Mouse (Mus musculus) right cerebral cortex, postnatal 4 days (tissue): ENCODE results near the gene Edaradd.
"Not testable (repeated sequence)": the region's sequence is repeated elsewhere in the genome, so short reads cannot be mapped to it uniquely, and the experiment has no call there.

Experiments used
- DNase-seq: peaks from one replicate; pipeline ENCODE4 v3.0.0-alpha.2; 2022

The Edaradd gene

GRCm38 (mm10) chr13:12511189-12511965, 8.9 kb downstream of the Edaradd start:
- no peak for DNase-seq

DNA sequence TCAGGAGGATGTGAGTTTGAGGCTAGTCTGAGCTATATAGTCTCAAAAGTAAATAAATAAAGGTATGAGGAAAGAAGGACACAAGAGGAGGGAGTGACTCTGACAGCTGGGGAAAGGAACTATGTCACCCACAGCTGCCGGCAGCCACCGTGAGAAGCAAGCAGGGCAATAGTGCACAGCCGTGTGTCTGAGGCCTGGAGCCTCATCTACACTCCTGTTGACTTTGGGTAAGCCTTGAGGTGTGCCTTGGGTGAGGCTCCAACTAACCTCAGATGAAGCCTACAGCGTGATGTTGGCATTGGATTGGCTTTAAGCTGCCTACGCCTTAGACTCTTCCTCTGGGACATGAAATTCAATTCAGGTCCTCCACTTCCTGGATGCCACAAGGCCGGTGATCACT, 10.2 kb downstream of the Edaradd start:
- no peak for DNase-seq

- no peak for DNase-seq
These were observed 12.8 kb downstream of the Edaradd start for GRCm38 (mm10) chr13:12507426-12507825.

DNA sequence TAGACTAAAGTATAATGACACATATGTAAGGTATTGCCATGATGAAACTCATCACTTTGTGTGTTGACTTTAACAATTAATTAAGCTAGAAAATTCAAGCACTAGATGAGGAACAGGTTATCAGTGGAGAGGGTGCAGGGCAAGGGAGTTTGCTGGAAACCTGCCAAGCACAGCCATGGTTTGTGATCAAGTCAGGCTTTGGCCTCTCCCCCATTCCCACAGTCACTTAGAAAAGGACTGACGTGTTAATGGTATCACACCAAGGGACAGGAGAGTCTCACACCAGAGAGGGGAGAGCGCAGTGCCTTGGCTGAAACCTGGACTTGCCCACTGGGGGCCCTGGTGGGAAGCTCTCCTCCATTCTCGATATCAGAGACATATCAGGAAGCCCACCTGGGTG, 14.9 kb downstream of the Edaradd start:
- no peak for DNase-seq

- no peak for DNase-seq
These were observed 16.9 kb downstream of the Edaradd start for GRCm38 (mm10) chr13:12503238-12503751.

DNA sequence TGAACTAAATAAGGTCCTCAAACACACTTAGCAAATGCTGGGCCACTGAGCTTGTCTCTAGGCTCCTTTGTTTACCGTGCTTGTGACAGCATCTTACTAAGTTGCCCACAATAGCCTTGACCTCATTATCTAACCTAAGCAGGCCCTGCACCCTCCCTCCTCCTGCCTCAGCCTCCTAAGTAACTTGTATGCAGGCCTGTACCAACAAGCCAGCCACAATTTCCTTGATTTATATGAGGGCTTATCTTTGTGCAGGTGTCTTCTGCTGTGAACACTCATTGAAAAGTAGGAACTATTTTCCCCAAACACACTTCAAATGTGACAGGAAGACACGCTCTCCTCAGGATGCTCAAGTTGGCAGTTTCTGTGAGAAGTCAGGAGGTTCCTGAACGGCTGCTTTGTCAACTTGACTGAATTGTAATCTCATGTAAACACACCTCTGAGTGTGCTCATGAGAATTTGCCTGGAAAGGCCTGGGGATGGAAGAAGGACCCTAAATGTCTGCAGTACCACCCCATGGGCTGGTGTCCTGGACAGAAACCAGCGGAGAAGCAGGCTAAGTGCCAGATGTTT, 17.5 kb downstream of the Edaradd start:
- no peak for DNase-seq

DNA sequence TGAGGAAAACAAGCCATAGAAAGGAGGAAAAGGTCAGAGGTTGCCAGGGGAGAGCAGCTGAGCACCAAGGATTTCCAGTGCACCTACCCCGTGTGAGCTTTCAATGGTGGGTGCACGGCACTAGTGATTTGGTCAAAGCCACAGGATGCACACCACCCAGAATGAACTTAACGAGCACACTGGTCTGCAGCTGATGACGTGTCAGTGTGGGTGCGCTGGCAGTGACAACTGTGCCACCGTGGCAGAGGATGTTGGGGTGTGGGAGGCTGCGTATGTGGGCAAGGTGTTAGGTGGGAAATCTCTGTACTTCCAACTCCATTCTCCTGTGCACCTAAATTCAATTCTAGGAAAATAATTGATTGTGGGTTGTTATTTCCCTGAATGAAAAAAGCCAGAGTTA, 21.1 kb downstream of the Edaradd start:
- DNase-seq, result no peak

DNA sequence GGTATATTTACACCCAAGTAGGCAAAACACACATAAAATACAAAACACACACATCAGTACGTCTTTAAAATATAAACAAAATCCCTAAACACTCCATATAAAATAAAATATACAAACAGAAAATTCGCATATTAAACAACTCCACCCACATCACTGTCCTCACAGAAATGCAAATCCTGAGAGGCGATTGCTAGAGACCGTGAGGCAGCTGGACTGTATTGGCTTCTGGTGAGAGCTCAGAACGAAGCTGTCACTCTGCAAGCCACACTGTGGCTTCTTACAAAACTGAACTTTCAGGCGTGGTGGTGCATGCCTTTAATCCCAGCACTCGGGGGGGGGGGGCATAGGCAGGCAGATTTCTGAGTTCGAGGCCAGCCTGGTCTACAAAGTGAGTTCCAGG, 22.4 kb downstream of the Edaradd start:
- no peak for DNase-seq

DNA sequence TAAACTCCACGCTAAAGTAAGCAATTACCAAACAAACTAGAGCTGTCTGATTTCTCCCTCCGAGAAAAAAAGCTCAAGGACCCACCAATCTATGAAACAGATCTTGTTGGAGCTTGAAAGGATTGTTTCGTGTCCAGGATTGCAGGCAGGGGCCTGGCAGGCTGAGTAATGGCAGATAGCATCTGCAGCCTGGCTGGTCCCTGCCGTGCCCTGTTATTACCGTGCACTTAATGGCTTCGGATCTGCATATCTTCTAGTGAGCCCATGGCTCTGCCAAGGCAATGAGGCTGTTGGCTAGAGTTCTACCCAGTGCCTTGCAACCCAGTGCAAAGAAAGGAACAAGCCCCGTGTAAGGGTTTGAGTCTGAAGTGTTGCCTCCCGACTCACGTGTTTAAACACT, 25.5 kb downstream of the Edaradd start:
- DNase-seq, result no peak

GRCm38 (mm10) chr13:12492515-12492914, 27.7 kb downstream of the Edaradd start:
- DNase-seq, result no peak

- DNase-seq, result no peak
These were observed 34.6 kb downstream of the Edaradd start for GRCm38 (mm10) chr13:12485640-12486039.

DNA sequence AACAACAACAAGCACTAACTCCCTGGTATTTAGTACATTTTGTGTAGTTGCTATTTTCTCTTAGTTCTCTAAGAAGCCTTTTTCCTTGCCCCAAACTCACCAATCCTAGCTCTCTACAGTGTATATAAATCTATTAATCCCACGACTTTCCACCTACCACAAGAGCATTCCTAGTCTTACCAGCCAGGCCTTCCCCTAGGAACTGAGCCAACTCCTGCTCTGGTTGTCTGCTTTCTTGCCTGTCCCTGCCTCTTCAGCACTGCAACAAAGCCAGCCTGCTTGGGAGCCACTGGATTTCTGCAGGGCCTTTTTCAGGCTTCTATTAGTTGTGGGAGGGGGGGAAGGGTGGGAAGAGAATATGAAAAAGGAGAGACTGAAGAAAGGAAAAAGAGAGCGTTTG, 35.0 kb downstream of the Edaradd start:
- DNase-seq, result no peak

GRCm38 (mm10) chr13:12479802-12480201, 40.4 kb downstream of the Edaradd start:
- DNase-seq, result no peak

DNA sequence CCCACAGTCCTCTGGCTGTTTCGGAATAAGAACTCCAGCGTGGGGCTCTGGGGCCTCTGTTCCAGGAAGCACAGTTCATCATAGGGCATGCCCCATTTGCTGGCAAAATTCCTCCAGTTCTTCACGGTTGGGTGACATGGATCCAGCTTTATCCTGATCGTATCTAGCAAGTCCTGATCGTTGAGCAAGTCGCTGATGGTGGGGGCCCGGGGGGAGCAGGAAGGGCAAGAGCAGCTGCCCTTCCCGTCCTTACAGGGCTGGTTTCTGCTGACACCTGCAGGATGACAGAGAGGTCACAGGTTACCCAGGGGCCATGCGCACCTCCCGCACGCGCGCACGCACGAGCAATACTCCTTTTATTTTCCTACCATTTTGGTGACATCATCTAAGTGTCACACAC, 41.9 kb downstream of the Edaradd start:
- DNase-seq, result no peak

DNA sequence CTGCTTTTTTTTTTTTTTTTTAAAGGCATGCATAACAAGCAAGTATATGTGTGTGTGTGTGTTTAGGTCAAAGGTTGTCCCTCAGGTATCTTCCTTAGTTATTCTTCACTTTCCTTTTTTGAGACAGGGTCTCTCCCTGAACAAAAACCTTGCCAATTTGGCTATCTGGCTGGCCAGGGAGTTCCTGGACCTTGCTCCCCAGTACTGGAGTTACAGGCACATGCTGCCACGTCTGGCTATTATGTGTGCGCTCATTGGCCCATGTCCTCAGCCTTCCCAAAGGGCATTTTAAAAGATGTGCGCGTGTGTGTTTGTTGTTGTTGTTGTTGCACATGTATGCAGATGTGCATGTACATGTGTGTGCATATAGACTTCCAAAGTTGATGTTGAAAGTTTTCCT, 43.4 kb downstream of the Edaradd start:
- DNase-seq, result no peak

- DNase-seq, result no peak
These were observed 45.0 kb downstream of the Edaradd start for GRCm38 (mm10) chr13:12475239-12475638.

DNA sequence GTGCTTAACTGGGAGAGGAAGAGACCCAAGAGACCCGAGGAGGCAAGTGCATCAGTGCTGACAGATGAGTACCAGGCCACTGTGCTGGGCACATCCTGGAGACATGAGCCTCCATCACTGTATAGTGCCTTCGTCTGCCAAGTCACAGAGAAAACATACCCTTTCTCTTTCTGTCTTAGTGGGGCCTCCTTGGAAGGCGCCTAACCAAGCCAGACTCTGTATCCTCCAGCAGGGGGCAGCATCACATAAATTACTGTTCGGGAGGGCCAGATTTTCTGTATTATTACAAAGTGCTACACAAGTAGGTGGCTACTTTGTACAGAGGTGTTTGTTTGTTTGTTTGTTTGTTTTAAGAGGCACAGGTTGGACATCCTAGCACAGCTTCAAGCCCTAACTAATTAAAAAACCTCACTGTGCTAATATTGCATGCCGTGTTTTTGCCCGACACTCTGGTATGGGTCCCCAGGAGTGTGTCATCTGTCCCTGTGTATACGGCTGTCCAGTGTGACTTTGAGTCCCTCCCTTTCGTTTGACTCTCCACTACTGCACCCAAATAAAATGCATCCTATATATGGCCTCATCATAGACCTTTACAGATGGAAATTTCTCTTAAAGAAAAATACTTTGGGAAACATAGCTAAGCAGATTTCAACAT, 46.4 kb downstream of the Edaradd start:
- DNase-seq, result peak; percentile 85

- DNase-seq, result no peak
These were observed 51.8 kb downstream of the Edaradd start for GRCm38 (mm10) chr13:12468488-12468887.

- DNase-seq, result no peak
These were observed 55.4 kb downstream of the Edaradd start, which contains the start of gene Lgals8 for GRCm38 (mm10) chr13:12464844-12465243. Lgals8 (minus strand) TSS chr13:12464944.

DNA sequence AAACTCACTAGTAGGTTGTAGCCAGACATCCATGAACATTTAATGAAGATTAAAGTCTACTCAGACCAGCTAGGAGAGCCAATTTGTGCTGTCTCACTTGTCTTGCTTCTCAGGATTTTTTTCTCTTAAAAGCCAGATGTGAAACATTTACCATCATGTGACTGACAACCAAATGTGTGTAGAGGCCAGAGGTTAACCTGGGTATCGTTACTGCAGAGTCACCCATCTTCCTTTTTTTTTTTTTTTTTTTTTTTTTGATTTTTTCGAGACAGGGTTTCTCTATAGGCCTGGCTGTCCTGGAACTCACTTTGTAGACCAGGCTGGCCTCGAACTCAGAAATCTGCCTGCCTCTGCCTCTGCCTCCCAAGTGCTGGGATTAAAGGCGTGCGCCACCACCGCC, 56.1 kb downstream of the Edaradd start:
- not testable (repeated sequence) for DNase-seq

- DNase-seq, result no peak
These were observed 57.6 kb downstream of the Edaradd start for GRCm38 (mm10) chr13:12462623-12463022.

DNA sequence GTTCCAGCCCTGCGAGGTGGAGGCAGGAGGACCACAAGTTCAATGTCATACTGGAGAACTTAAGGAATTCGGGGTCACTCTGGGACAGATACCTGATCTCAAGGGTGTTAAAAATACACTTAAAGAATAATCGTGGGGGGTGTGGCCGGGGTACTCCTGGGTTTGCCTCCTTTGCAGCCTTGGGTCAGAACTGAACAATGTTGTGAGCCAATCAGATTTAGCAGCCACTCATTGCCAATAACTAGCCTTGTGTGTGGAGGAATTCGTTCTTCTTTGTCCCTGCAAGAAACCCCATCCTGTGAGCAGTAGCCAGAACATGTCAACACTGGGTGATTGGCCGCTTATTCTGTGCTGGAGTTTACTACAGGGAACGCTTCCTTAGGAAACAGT, 58.5 kb downstream of the Edaradd start:
- DNase-seq, result no peak

DNA sequence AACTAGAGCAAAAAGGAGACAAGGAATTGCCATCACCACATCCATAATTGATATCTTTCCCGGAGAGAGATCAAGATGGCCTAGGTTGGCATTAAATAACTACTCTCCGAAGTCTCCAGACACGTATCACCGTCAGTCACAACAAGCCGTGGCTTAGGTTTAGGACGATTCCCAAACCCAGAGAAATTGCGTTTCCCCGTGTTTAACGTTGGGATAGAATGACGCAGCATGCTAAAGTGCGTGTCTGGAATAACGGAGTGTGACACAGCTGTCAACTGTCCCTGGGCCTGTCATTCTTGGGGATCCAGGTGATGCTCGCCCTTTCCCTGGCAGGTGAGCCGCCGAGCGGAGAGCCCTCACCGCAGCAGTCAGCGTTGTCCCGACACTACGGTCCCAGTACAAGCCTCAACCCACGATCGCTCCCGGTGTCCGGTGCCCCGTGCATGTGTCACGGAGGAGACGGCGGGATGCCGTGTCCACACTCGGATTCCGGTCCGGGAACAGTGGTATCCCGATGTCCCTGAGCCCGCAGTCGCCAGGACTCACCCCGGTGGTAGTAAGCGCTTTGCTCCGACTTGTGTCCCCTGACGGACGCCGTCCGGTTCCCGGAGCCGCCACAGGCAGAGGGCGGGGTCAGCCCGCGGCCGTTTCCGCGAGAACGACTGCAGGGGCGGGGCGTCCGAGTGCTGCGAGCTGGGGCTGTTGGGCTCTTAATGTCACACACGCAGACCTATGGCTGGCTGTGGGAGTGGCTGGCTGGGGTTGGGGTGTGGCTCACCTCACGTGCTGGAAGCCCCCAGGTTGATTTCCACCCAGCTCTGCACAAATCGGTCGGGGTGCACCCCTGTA, 59.1 kb downstream of the Edaradd start:
- DNase-seq, result peak; percentile 82
